Mouse (Mus musculus): Measurements from ENCODE around the gene Cdpf1. TPM values are rescaled to one million over a fixed set of nuclear protein-coding genes. Genes with fewer than 3 reads are reported as not detected.

Gene Cdpf1
- polyA plus RNA-seq, 1 experiment from 2014 or later: 37.4 TPM

DNA sequence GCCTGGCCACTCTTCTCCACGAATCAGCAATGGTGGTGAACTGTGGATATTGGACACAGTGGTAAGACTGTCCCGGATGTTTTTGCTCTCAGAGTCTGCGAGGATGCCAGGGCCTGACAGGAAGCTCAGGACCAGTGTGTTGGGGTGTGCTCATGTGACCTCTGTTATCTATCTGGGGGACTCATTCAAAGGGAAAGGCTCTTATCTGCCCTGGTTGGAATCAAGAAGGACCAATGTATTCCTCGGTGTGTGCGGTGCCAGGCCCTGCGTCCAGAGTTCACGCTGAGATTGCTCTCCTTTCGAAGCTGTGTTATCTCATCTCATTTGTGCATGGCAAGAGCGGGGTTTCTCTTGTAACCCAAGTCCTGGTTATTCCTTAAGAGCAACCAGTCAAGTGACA lies 37.1 kb downstream of the Cdpf1 start:
- Histone ChIP-seq H3K4me3 (ENCODE audit: low read length) (no peak overlapping the region), H3K27ac (ENCODE audit: low read length) (no peak overlapping the region), H3K27me3 (ENCODE audit: insufficient read depth, low read length) (no peaks in the 10 kb centered on the region), H3K4me2 (replicated peaks; ENCODE audit: low read depth, low read length) (no peak overlapping the region), H3K36me3 (ENCODE audit: insufficient read depth, low read length) (no peaks in the 10 kb centered on the region), H3K9me3 (ENCODE audit: low read length) (no peaks in the 10 kb centered on the region), H3K4me1 (ENCODE audit: insufficient read depth, low read length) (no peaks in the 10 kb centered on the region), H3K9ac (replicated peaks; ENCODE audit: low read length) (no peak overlapping the region)
- no peak for ATAC-seq (ENCODE audit: low FRiP score, low TSS enrichment)
- WGBS: 88% methylated on average over 9 of the region's 9 CpGs

DNA sequence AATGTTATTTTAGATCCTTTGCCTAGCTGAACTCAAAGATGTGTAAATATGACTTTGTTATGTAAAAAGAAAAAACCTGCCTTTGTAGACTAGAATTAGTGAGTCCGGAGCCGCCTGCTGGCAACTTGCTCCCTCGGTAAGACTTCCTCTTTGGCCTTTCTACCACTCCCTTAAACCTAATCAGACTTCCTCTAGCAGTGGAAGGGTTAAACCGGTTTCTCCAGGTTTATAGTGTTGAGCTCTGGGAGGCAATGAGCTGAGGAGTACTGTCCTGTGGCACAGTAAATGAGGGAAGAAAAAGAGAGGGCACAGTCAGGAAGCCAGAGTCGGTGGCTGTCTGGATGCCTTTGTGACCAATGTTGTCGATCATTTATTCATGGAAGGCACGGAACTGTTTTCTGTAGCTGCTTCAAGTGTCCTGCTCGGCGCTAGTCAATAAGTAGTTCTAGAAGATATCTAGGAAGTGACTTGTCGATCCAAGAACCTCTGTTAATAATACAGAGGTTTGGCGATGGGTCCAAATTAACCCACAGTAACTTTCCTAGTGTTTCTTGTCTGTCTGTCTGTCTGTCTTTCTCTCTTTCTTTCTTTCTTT lies 39.3 kb downstream of the Cdpf1 start:
- WGBS: 65% methylated on average over 11 of the region's 11 CpGs
- ATAC-seq (ENCODE audit: low FRiP score, low TSS enrichment): peak; percentile 76; the same call in 1 of the 2 replicates
- Histone ChIP-seq H3K9ac (replicated peaks; ENCODE audit: low read length) (no peak overlapping the region), H3K4me2 (replicated peaks; ENCODE audit: low read depth, low read length) (peak overlapping the region; percentile 20; the same call in 1 of the 2 replicates), H3K27me3 (ENCODE audit: insufficient read depth, low read length) (no peaks in the 10 kb centered on the region), H3K36me3 (ENCODE audit: insufficient read depth, low read length) (no peaks in the 10 kb centered on the region), H3K27ac (ENCODE audit: low read length) (peak overlapping the region; percentile 59), H3K4me3 (ENCODE audit: low read length) (no peak overlapping the region), H3K9me3 (ENCODE audit: low read length) (no peaks in the 10 kb centered on the region), H3K4me1 (ENCODE audit: insufficient read depth, low read length) (no peaks in the 10 kb centered on the region)

DNA sequence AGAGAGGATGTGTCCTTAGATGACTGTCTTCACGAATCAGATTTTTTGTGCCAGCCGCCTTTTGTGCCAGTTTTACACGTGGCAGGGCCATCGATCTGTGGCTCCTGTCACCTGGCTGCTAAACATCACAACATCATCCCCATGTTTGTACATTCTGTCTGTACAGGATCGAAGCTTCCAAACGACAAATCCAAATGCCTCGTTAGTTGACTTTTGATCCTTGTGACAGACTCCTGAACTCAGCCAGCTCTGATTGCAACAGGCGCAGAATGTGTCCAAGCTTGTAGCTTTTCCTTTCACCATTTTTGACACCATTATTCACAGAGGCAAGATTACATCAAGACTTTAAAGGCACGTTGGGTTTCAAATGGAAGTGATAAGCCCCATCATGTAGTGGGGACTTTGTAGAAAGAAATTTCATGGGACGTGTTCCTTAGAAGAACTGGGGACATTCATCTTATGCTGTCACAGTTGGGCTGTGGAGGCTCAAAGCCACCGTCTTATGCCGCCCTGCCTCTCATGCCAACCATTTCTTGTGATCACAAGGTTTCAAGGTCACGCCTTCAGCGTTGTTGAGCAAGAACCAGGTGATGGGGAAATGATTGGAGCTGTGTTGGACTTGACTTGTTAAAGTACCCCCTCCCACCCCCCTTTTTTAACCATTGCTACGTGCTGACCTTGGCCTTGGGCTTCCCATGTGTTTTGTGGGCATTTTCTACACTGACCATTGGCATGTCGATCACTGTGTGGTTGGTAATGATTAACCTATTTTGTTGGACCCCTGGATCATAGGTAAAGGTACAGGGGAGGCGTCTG lies 40.0 kb downstream of the Cdpf1 start:
- 79% methylated on average over 17 of the region's 17 CpGs for WGBS
- Histone ChIP-seq H3K9ac (replicated peaks; ENCODE audit: low read length) (no peak overlapping the region), H3K9me3 (ENCODE audit: low read length) (no peaks in the 10 kb centered on the region), H3K4me1 (ENCODE audit: insufficient read depth, low read length) (no peaks in the 10 kb centered on the region), H3K36me3 (ENCODE audit: insufficient read depth, low read length) (no peaks in the 10 kb centered on the region), H3K27ac (ENCODE audit: low read length) (0 out of 2 replicates have a peak overlapping the region, but pooled peaks have one; percentile 59), H3K27me3 (ENCODE audit: insufficient read depth, low read length) (no peaks in the 10 kb centered on the region), H3K4me3 (ENCODE audit: low read length) (no peak overlapping the region), H3K4me2 (replicated peaks; ENCODE audit: low read depth, low read length) (0 out of 2 replicates have a peak overlapping the region, but pooled peaks have one; percentile 20)
- peak; percentile 79; the same call in 1 of the 2 replicates for ATAC-seq (ENCODE audit: low FRiP score, low TSS enrichment)

DNA sequence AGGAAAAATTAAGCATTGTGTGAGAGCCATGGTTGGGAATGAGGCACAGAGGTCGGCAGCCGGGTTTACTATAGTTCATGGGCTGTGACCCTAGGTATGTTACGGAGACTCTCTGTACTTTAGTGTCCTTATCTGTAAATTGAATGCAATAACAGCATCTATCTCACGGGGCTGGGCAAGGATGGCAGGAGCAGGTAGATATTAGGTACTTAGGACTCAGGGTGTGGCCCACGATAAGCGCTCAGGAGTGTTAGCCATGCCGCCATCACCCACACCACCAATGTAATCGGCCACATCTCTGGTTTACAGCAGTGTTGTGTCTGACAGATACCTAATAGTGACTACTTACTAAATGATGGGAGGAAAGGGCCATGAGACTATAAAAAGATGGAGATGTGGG lies 42.5 kb downstream of the Cdpf1 start:
- 87% methylated on average over 8 of the region's 8 CpGs for WGBS
- Histone ChIP-seq H3K36me3 (ENCODE audit: insufficient read depth, low read length) (no peaks in the 10 kb centered on the region), H3K4me1 (ENCODE audit: insufficient read depth, low read length) (no peaks in the 10 kb centered on the region), H3K9me3 (ENCODE audit: low read length) (no peaks in the 10 kb centered on the region), H3K9ac (replicated peaks; ENCODE audit: low read length) (no peak overlapping the region), H3K4me3 (ENCODE audit: low read length) (no peak overlapping the region), H3K4me2 (replicated peaks; ENCODE audit: low read depth, low read length) (no peak overlapping the region), H3K27me3 (ENCODE audit: insufficient read depth, low read length) (no peaks in the 10 kb centered on the region), H3K27ac (ENCODE audit: low read length) (no peak overlapping the region)
- ATAC-seq (ENCODE audit: low FRiP score, low TSS enrichment): no peak

DNA sequence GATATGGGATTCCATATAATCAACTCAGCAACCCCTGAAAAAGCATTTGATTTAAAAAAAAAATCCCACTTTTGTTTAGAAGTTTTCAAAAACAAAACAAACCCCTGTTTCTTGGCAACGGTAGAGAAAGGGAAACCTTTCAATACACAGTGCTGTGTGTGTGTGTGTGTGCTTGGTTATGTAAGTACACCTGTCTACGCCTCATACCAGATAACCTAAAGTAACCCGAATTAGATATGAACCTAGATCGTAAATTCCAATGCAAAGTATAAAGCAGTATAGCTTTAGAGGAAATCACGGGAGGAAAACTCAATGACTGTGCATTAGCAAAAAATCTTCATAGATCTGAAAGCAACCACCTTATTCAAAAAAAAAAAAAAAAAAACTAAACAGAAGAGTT lies 44.8 kb downstream of the Cdpf1 start:
- no peak for ATAC-seq (ENCODE audit: low FRiP score, low TSS enrichment)
- WGBS: 80% methylated on average over 5 of the region's 5 CpGs
- H3K9ac ChIP-seq (replicated peaks; ENCODE audit: low read length): no peak overlapping the region

DNA sequence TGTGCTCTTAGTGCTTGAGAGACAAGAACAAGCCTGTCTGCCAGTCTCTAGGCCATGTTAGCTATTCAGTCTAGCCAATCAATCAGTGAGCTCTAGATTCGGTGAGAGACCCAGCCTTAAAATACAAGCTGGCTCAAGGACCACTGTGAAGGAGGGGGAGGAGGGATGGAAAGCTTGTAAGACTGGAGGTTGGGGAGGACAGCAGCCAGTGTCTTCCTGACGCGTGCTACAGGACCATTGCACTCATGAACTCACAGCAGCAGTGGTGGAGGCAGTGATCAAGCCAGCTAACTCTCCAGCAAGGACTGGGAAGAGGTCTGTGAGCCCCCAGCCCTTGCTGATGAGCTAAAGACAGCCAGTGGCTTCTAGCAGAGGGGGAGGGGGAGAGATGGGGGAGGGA lies 46.5 kb downstream of the Cdpf1 start:
- H3K4me1 ChIP-seq (ENCODE audit: insufficient read depth, low read length): no peaks in the 10 kb centered on the region
- no peak for ATAC-seq (ENCODE audit: low FRiP score, low TSS enrichment)
- WGBS: 57% methylated on average over 3 of the region's 3 CpGs

More for the DNA sequence above, 44.8 kb downstream of the Cdpf1 start:
- Histone ChIP-seq H3K27me3 (ENCODE audit: insufficient read depth, low read length) (no peaks in the 10 kb centered on the region), H3K27ac (ENCODE audit: low read length) (no peak overlapping the region), H3K4me2 (replicated peaks; ENCODE audit: low read depth, low read length) (no peak overlapping the region), H3K4me3 (ENCODE audit: low read length) (no peak overlapping the region), H3K36me3 (ENCODE audit: insufficient read depth, low read length) (no peaks in the 10 kb centered on the region), H3K4me1 (ENCODE audit: insufficient read depth, low read length) (no peaks in the 10 kb centered on the region), H3K9me3 (ENCODE audit: low read length) (no peaks in the 10 kb centered on the region)

DNA sequence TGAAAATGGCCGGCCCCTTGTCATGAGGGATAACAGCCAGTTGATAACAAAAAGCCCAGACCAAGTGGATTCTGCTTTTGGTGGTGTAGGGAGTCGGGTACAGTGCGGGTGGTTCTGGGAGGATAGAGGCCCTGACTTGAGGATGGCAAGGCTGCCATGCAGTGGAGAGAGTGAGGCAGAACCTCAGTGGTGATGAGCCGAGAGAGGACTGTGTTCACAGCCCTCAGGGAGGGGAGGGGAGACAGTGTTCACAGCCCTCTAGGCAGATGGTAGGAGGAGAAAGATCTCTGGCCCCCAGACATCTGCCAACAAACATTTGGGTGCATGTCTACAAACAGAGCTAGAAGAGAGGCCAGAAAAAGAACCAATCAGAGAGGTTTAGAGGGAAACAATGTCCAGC lies 48.7 kb downstream of the Cdpf1 start:
- WGBS: 78% methylated on average over 4 of the region's 4 CpGs
- peaks cover 7% of the 10 kb centered on the region for H3K9me3 ChIP-seq (ENCODE audit: low read length)
- no peaks in the 10 kb centered on the region for H3K36me3 ChIP-seq (ENCODE audit: insufficient read depth, low read length)
- H3K9ac ChIP-seq (replicated peaks; ENCODE audit: low read length): no peak overlapping the region
- H3K27me3 ChIP-seq (ENCODE audit: insufficient read depth, low read length): no peaks in the 10 kb centered on the region
- no peak overlapping the region for H3K4me2 ChIP-seq (replicated peaks; ENCODE audit: low read depth, low read length)
- H3K4me1 ChIP-seq (ENCODE audit: insufficient read depth, low read length): no peaks in the 10 kb centered on the region
- no peak for ATAC-seq (ENCODE audit: low FRiP score, low TSS enrichment)
- no peak overlapping the region for H3K27ac ChIP-seq (ENCODE audit: low read length)
- no peak overlapping the region for H3K4me3 ChIP-seq (ENCODE audit: low read length)

More for the DNA sequence above, 46.5 kb downstream of the Cdpf1 start:
- H3K9ac ChIP-seq (replicated peaks; ENCODE audit: low read length): no peak overlapping the region
- H3K4me3 ChIP-seq (ENCODE audit: low read length): no peak overlapping the region
- no peak overlapping the region for H3K27ac ChIP-seq (ENCODE audit: low read length)
- H3K4me2 ChIP-seq (replicated peaks; ENCODE audit: low read depth, low read length): no peak overlapping the region
- no peaks in the 10 kb centered on the region for H3K36me3 ChIP-seq (ENCODE audit: insufficient read depth, low read length)
- no peaks in the 10 kb centered on the region for H3K27me3 ChIP-seq (ENCODE audit: insufficient read depth, low read length)
- H3K9me3 ChIP-seq (ENCODE audit: low read length): no peaks in the 10 kb centered on the region

DNA sequence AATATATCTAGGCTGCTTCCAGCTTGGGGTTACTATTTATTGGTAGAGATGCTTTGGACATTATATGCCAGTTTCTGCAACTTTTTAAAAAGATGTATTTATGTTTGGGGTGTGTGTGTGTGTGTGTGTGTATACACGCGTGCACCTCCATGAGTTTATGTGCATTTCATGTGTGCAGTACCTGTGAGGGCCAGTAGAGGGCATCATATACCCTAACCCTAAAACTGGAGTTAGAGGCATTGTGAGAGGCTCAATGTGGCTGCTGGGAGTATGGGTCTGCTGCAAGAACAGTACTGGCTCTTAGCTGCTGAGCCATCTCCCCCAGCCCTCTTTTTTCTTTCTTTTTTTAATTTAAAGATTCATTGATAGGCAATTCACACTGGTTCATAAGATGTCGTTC lies 53.7 kb downstream of the Cdpf1 start:
- Histone ChIP-seq H3K4me1 (ENCODE audit: insufficient read depth, low read length) (no peaks in the 10 kb centered on the region), H3K4me3 (ENCODE audit: low read length) (no peak overlapping the region), H3K36me3 (ENCODE audit: insufficient read depth, low read length) (no peaks in the 10 kb centered on the region), H3K4me2 (replicated peaks; ENCODE audit: low read depth, low read length) (no peak overlapping the region), H3K27me3 (ENCODE audit: insufficient read depth, low read length) (no peaks in the 10 kb centered on the region), H3K27ac (ENCODE audit: low read length) (no peak overlapping the region), H3K9me3 (ENCODE audit: low read length) (peaks cover 13% of the 10 kb centered on the region), H3K9ac (replicated peaks; ENCODE audit: low read length) (no peak overlapping the region)
- ATAC-seq (ENCODE audit: low FRiP score, low TSS enrichment): no peak
- WGBS: 95% methylated on average over 3 of the region's 3 CpGs

Measured in kidney, embryonic 16.5 days (tissue).